Mouse (Mus musculus): Measurements from ENCODE around the gene Scube1. TPM values are rescaled to one million over a fixed set of nuclear protein-coding genes. Genes with fewer than 3 reads are reported as not detected.

Scube1 gene
- total and polyA plus RNA-seq, 3 experiments: not detected

DNA sequence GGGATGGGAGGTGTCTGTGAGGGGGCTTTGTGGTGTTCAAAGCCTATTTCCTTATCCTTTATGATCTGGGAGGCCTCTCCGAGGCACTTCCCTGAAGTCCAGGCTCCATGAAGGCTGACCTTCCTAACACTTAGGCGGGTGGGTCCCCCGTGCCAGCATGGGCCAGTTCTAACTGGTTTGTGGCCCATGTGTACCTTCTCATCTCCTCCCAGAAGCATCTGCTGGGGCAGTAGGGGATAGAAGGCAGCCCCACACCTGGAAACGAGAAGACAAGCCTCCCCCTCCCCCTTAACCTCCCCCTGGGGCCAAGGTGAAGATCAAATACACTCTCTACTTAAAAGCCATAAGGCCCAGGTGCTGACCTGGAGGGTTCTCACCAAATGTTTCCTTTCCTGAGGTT is 84.6 kb downstream of the Scube1 start:
- Histone ChIP-seq H3K36me3 (replicated peaks in 1 of 2; ENCODE audit: control insufficient read depth in 1 of 2, insufficient read depth in 1 of 2, low read length in 1 of 2) (no peaks in the 10 kb centered on the region), H3K4me2 (ENCODE audit: insufficient read depth, low read depth, poor library complexity, severe bottlenecking) (no peak overlapping the region), H3K9ac (ENCODE audit: insufficient read depth, low read depth) (no peak overlapping the region), H3K79me2 (replicated peaks; ENCODE audit: control insufficient read depth, extremely low read depth, insufficient read depth, poor library complexity, severe bottlenecking) (no peaks in the 10 kb centered on the region), H3K27me3 (replicated peaks) (peaks cover 92% of the 10 kb centered on the region), H3K4me1 (ENCODE audit: control insufficient read depth in 1 of 2, insufficient read depth in 2 of 2) (no peaks in the 10 kb centered on the region), H3K4me3 (replicated peaks in 1 of 3; ENCODE audit: low read depth in 2 of 3, low read length in 2 of 3, poor library complexity in 1 of 3) (no peak overlapping the region), H3K9me3 (replicated peaks; ENCODE audit: low read length) (no peaks in the 10 kb centered on the region), H3K27ac (ENCODE audit: insufficient read depth, low read depth) (no peak overlapping the region)
- TF ChIP-seq MAFK (IDR thresholded peaks at IDR 0.05; ENCODE audit: insufficient replicate concordance, low read length) (no peak), PAX5 (IDR thresholded peaks at IDR 0.05; ENCODE audit: low read length) (no peak), ELF1 (IDR thresholded peaks at IDR 0.05; ENCODE audit: low read depth, low read length) (no peak), USF2 (conservative IDR thresholded peaks at IDR 0.05; ENCODE audit: low read depth, low read length) (no peak), HCFC1 (IDR thresholded peaks at IDR 0.05; ENCODE audit: low read depth, low read length) (no peak), CTCF (conservative IDR thresholded peaks at IDR 0.05 in 1 of 2, IDR thresholded peaks at IDR 0.05 in 1 of 2; ENCODE audit: low read depth in 2 of 2, low read length in 2 of 2) (no peak), MYC (IDR thresholded peaks at IDR 0.05; ENCODE audit: low read depth, low read length) (no peak)
- in situ Hi-C loops (cut with MboI; ENCODE audit: low pct_ligation_motif_present, low pct_unique_long_range_greater_than_20kb, low sequenced_read_pairs) (no loop called here), dilution Hi-C loops (cut with MboI; ENCODE audit: extremely low pct_ligation_motif_present, extremely low pct_unique_long_range_greater_than_20kb, low sequenced_read_pairs) (no loop called here)
- DNase-seq (ENCODE audit: extremely low read depth): no peak

DNA sequence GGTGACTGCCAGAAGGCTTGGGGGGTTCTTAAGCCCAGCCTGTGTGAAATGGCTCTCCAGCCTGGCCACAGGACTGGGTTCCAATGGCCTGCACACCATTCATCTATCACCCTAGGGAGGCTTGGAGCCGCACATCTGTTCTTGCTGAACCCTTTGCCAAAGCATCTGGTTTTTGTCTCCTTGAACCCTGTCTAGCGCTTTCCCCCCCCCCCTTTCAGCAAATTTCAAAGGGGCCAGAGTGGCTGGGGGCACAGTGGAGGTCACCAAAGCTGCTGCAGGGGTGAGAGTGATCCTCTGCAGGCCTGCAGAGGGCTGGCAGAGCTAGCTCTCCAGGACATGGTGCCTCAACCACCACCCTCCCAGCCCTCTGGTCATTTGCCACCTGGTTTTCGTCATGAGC is 85.7 kb downstream of the Scube1 start:
- TF ChIP-seq E2F4 (IDR thresholded peaks at IDR 0.05; ENCODE audit: insufficient replicate concordance, low read depth, low read length): no peak
- TF ChIP-seq IRF4 (IDR thresholded peaks at IDR 0.05; ENCODE audit: low read depth, low read length): no peak
- no peak for TF ChIP-seq SMC3 (IDR thresholded peaks at IDR 0.05; ENCODE audit: low read depth, low read length)
- TF ChIP-seq POLR2AphosphoS2 (IDR thresholded peaks at IDR 0.05; ENCODE audit: low read depth, low read length): no peak
- dilution Hi-C loops (cut with MboI; ENCODE audit: extremely low pct_ligation_motif_present, extremely low pct_unique_long_range_greater_than_20kb, low sequenced_read_pairs): no loop called here
- in situ Hi-C loops (cut with MboI; ENCODE audit: low pct_ligation_motif_present, low pct_unique_long_range_greater_than_20kb, low sequenced_read_pairs): no loop called here
- H3K4me1 ChIP-seq (ENCODE audit: control insufficient read depth in 1 of 2, insufficient read depth in 2 of 2): no peaks in the 10 kb centered on the region
- no peak for DNase-seq (ENCODE audit: extremely low read depth)
- H3K4me2 ChIP-seq (ENCODE audit: insufficient read depth, low read depth, poor library complexity, severe bottlenecking): no peak overlapping the region
- no peaks in the 10 kb centered on the region for H3K9me3 ChIP-seq (replicated peaks; ENCODE audit: low read length)
- no peaks in the 10 kb centered on the region for H3K79me2 ChIP-seq (replicated peaks; ENCODE audit: control insufficient read depth, extremely low read depth, insufficient read depth, poor library complexity, severe bottlenecking)
- H3K27ac ChIP-seq (ENCODE audit: insufficient read depth, low read depth): no peak overlapping the region
- H3K36me3 ChIP-seq (replicated peaks in 1 of 2; ENCODE audit: control insufficient read depth in 1 of 2, insufficient read depth in 1 of 2, low read length in 1 of 2): no peaks in the 10 kb centered on the region
- H3K9ac ChIP-seq (ENCODE audit: insufficient read depth, low read depth): no peak overlapping the region
- H3K27me3 ChIP-seq (replicated peaks): peaks cover 92% of the 10 kb centered on the region
- no peak overlapping the region for H3K4me3 ChIP-seq (replicated peaks in 1 of 3; ENCODE audit: low read depth in 2 of 3, low read length in 2 of 3, poor library complexity in 1 of 3)

DNA sequence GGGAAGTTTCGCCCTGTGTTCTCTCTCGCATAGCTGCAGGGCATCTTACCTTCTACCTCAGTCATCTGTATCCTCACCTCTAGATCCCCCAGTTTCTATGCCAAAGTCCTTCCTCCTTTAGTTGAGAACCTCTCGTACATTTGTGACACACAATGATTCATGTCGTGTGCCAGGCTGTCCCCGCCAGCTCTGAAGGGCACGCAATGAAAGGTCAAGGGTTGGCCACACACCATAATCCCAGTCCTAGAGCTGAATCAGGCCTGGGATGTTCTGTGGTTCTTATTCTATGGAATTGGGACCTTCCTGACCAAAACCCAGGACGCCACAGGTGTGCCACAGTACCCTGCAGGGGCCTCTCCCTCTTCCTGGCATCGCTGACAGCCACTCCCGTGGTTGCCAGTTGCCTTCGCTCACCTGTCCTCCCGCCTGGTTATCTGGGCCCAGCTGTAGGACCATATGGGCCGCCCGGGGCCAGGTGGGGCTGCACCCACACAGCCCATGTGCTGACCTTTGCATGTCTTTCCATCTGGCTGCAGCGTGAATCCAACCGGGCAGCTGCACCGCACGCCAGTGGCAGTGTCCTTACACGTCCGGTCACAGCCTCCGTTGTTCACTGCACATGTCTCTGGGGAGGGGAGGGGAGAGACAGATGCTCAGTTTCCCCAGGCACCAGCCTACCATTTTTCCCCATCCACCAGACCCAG is 86.5 kb downstream of the Scube1 start:
- Histone ChIP-seq H3K9ac (ENCODE audit: insufficient read depth, low read depth) (no peak overlapping the region), H3K4me2 (ENCODE audit: insufficient read depth, low read depth, poor library complexity, severe bottlenecking) (no peak overlapping the region), H3K36me3 (replicated peaks in 1 of 2; ENCODE audit: control insufficient read depth in 1 of 2, insufficient read depth in 1 of 2, low read length in 1 of 2) (no peaks in the 10 kb centered on the region), H3K79me2 (replicated peaks; ENCODE audit: control insufficient read depth, extremely low read depth, insufficient read depth, poor library complexity, severe bottlenecking) (no peaks in the 10 kb centered on the region), H3K4me3 (replicated peaks in 1 of 3; ENCODE audit: low read depth in 2 of 3, low read length in 2 of 3, poor library complexity in 1 of 3) (no peak overlapping the region), H3K4me1 (ENCODE audit: control insufficient read depth in 1 of 2, insufficient read depth in 2 of 2) (no peaks in the 10 kb centered on the region), H3K9me3 (replicated peaks; ENCODE audit: low read length) (no peaks in the 10 kb centered on the region), H3K27ac (ENCODE audit: insufficient read depth, low read depth) (no peak overlapping the region), H3K27me3 (replicated peaks) (peaks cover 93% of the 10 kb centered on the region)
- dilution Hi-C loops (cut with MboI; ENCODE audit: extremely low pct_ligation_motif_present, extremely low pct_unique_long_range_greater_than_20kb, low sequenced_read_pairs): no loop called here
- in situ Hi-C loops (cut with MboI; ENCODE audit: low pct_ligation_motif_present, low pct_unique_long_range_greater_than_20kb, low sequenced_read_pairs): no loop called here
- no peak for DNase-seq (ENCODE audit: extremely low read depth)
- no peak for TF ChIP-seq CHD1 (IDR thresholded peaks at IDR 0.05; ENCODE audit: low read depth, low read length)
- TF ChIP-seq USF1 (IDR thresholded peaks at IDR 0.05; ENCODE audit: low read depth, low read length): no peak
- no peak for TF ChIP-seq NRF1 (IDR thresholded peaks at IDR 0.05; ENCODE audit: low read depth, low read length)
- no peak for TF ChIP-seq PAX5 (IDR thresholded peaks at IDR 0.05; ENCODE audit: low read length)
- no peak for TF ChIP-seq JUND (conservative IDR thresholded peaks at IDR 0.05; ENCODE audit: low read depth, low read length)
- TF ChIP-seq MXI1 (IDR thresholded peaks at IDR 0.05; ENCODE audit: low read depth, low read length): no peak

Data from CH12.LX (cell line).